ENCODE assay signal across 8 mouse cellular contexts in genomic region chrX:152147451-152148116, GRCm38 (mm10). TPM values are rescaled to one million over a fixed set of nuclear protein-coding genes. Genes with fewer than 3 reads are reported as not detected.
A peak's percentile ranks its signal among the peaks of the same experiment; 100 is the strongest.
DNase-seq lines count a peak whose midpoint lies in the region; ATAC-seq and TF ChIP-seq lines count a peak whose summit lies in the region.

No protein-coding gene starts in this region.

- no peaks in the 10 kb centered on the region for H3K9me3 ChIP-seq in hindbrain, postnatal 0 days (ENCODE audit: low read length)
- H3K9me3 ChIP-seq in megakaryocyte, embryonic 14.5 days: 0 out of 2 replicates have a peak, but pooled peaks cover 3% of the 10 kb centered on the region

- peaks cover 6% of the 10 kb centered on the region; the same call in 1 of the 2 replicates for H3K27me3 ChIP-seq in hindbrain, postnatal 0 days (ENCODE audit: insufficient read depth, low read length)
- H3K27me3 ChIP-seq in megakaryocyte, embryonic 14.5 days (replicated peaks): peaks cover 64% of the 10 kb centered on the region

- TF ChIP-seq CTCF in hindbrain, postnatal 0 days (IDR thresholded peaks at IDR 0.05; ENCODE audit: low read depth): peak; percentile 83

- H3K4me3 ChIP-seq in hindbrain, postnatal 0 days (ENCODE audit: low read length): no peak overlapping the region
- H3K4me3 ChIP-seq in megakaryocyte, embryonic 14.5 days (replicated peaks): peak overlapping the region; percentile 40

- H3K4me2 ChIP-seq in hindbrain, postnatal 0 days (ENCODE audit: low read depth, low read length): peak overlapping the region; percentile 68

- H3K4me1 ChIP-seq in hindbrain, postnatal 0 days (ENCODE audit: insufficient read depth, low read length): 0 out of 2 replicates have a peak, but pooled peaks cover 4% of the 10 kb centered on the region
- H3K4me1 ChIP-seq in megakaryocyte, embryonic 14.5 days: peaks cover 23% of the 10 kb centered on the region

- ATAC-seq in hindbrain, postnatal 0 days: peak; percentile 80
- no peak; the same call in 1 of the 2 replicates for ATAC-seq in monocyte, adult 5-6 weeks (replicated peaks; ENCODE audit: insufficient number of reproducible peaks, low FRiP score, low TSS enrichment, poor library complexity, severe bottlenecking)

- H3K36me3 ChIP-seq in hindbrain, postnatal 0 days (ENCODE audit: insufficient read depth, low read length): no peaks in the 10 kb centered on the region
- no peaks in the 10 kb centered on the region for H3K36me3 ChIP-seq in megakaryocyte, embryonic 14.5 days (replicated peaks; ENCODE audit: low read length)

- 0 out of 2 replicates have a peak overlapping the region, but pooled peaks have one; percentile 22 for H3K27ac ChIP-seq in hindbrain, postnatal 0 days

- H3K9ac ChIP-seq in hindbrain, postnatal 0 days (replicated peaks; ENCODE audit: low read length): no peak overlapping the region

- peak; percentile 52 for DNase-seq in R1 (ENCODE audit: low read depth, low spot score)
- peak; percentile 79 to 85 for DNase-seq in cerebellum, postnatal 25 days
- DNase-seq in frontal cortex, postnatal 25 days (ENCODE audit: low spot score in 2 of 2): peak; percentile 49 to 60
- DNase-seq in hindbrain, postnatal 0 days (ENCODE audit: low spot score): peak; percentile 74
- DNase-seq in left cerebral cortex, adult 8-10 months (ENCODE audit: low spot score in 2 of 2): peak; percentile 47 to 65
- peak; percentile 64 for DNase-seq in right cerebral cortex, postnatal 14 days

- 27% methylated on average over 5 of the region's 5 CpGs for WGBS in hindbrain, postnatal 0 days

RNA-seq across cellular contexts. Expression of gene Iqsec2, which starts 3.5 kb away (rescaled TPM):
- 27.3 and 30.0 TPM in 2 replicates for total RNA-seq in hindbrain, postnatal 0 days (2014; rRNA removed)
- 9.5 and 9.7 TPM in 2 replicates for polyA plus RNA-seq in hindbrain, postnatal 0 days (2015; fragmentation: Nextera tagmentation; extraction: Ambion mirVana)
- total RNA-seq in left cerebral cortex, adult 8-10 months (2022): 100 to 1,000 TPM; 134 to 144 (median 138) TPM
- polyA plus RNA-seq in megakaryocyte, embryonic 14.5 days (2012; ENCODE audit: insufficient read depth, low replicate concordance): 7.4 and 8.8 TPM in 2 replicates
- total RNA-seq in monocyte, adult 5-6 weeks (2017): 1.8 to 6.0 TPM (median 3.0 TPM) in 3 replicates
